Mouse (Mus musculus) hindbrain, embryonic 13.5 days (tissue): Measurements from ENCODE around the gene Dock1. TPM values are rescaled to one million over a fixed set of nuclear protein-coding genes. Genes with fewer than 3 reads are reported as not detected.

ENCODE experiments used
- ATAC-seq: fragments of 200-750 bp; cut with Nextera tagmentation; 2 replicates; pipeline ENCODE4 v1.8.0; 2017; ENCODE audit warnings: moderate TSS enrichment; ENCODE audit not compliant: low FRiP score
- H3K27ac ChIP-seq: fragments of 300-500 bp; sonication (generic); 2 replicates; pipeline ENCODE4 v1.5.1; 2015; ENCODE audit warnings: inconsistent platforms, mild to moderate bottlenecking, moderate library complexity
- H3K27me3 ChIP-seq: fragments of 300-500 bp; sonication (generic); 2 replicates; pipeline ENCODE4 v1.6.1; 2015; ENCODE audit warnings: mild to moderate bottlenecking, inconsistent platforms
- H3K36me3 ChIP-seq: fragments of 300-500 bp; sonication (generic); 2 replicates; pipeline ENCODE4 v1.6.1; 2015; ENCODE audit warnings: mild to moderate bottlenecking, inconsistent platforms
- H3K4me1 ChIP-seq: fragments of 300-500 bp; sonication (generic); replicated peaks from 2 replicates; pipeline ENCODE4 v1.6.1; 2015; ENCODE audit warnings: inconsistent platforms
- H3K4me2 ChIP-seq: fragments of 300-500 bp; sonication (generic); 2 replicates; pipeline ENCODE4 v1.6.1; 2015; ENCODE audit warnings: inconsistent platforms, mild to moderate bottlenecking, moderate library complexity
- H3K4me3 ChIP-seq: fragments of 300-500 bp; sonication (generic); 2 replicates; pipeline ENCODE4 v1.5.1; 2015; ENCODE audit warnings: mild to moderate bottlenecking, inconsistent platforms
- H3K9ac ChIP-seq: fragments of 300-500 bp; sonication (generic); 2 replicates; pipeline ENCODE4 v1.6.1; 2015; ENCODE audit warnings: mild to moderate bottlenecking, inconsistent platforms
- H3K9me3 ChIP-seq: fragments of 300-500 bp; sonication (generic); 2 replicates; pipeline ENCODE4 v1.6.1; 2016; ENCODE audit warnings: inconsistent platforms
- WGBS: fragments of 180-500 bp; shearing (Covaris S2); methylation state at CpG from one replicate; pipeline ENCODE4 v1.1.7; 2015; 5-methylcytosine and 5-hydroxymethylcytosine counted together
- polyA plus RNA-seq: library from polyadenylated mRNA; unstranded; fragments of >200 nt; fragmentation: Nextera tagmentation; extraction: Ambion mirVana; gene quantifications from 2 replicates; pipeline ENCODE4 v1.2.1, GENCODE M21; 2015

The Dock1 gene
- polyA plus RNA-seq, 1 experiment from 2014 or later, result 9.4 TPM

DNA sequence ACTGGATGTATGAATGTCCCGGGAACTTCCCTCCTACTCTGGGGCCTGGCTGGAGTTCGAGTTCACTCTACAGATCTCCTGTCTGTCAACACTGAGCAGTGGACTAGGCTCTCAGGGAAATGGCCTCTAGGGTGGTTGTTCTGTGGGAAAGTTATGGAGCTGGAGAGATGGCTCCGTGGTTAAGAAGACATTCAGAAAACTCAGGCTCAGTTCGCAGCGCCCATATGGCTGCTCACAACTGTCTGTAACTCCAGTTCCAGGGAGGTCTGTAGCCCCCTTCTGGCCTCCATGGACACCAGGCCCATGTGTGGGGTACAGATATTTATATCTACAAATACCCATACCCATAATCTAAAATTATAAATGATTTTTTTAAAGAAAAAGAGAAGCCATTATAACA lies 148.0 kb downstream of the Dock1 start:
- WGBS, result over 99% methylated on average over 5 of the region's 5 CpGs
- no peak overlapping the region for H3K4me2 ChIP-seq
- 0 out of 2 replicates have a peak, but pooled peaks cover 5% of the 10 kb centered on the region for H3K36me3 ChIP-seq
- no peak overlapping the region for H3K27ac ChIP-seq
- ATAC-seq, result no peak
- no peak overlapping the region for H3K9ac ChIP-seq
- H3K27me3 ChIP-seq, result no peaks in the 10 kb centered on the region
- H3K4me3 ChIP-seq, result no peak overlapping the region
- H3K9me3 ChIP-seq, result no peaks in the 10 kb centered on the region
- peaks cover 6% of the 10 kb centered on the region for H3K4me1 ChIP-seq

DNA sequence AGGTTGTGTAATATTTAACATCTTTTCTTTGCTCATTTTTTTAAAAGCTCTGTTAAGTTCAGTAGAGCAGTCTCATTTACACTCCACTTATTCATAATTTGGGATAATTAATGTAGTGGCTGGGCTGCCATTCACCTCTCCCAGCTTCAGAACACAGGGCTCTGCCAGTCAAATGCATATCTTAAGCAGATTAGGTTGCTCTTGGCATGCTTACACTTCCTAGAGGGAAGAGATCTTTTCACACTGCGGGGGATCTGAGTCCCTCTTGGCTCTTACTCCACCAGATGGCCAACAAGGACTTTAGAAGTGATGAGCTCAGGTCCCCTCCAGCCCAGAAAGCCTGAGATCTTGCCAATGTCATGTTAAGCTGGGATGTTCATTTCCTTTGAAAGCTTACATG lies 150.8 kb downstream of the Dock1 start:
- no peak overlapping the region for H3K9ac ChIP-seq
- no peak for ATAC-seq
- peaks cover 12% of the 10 kb centered on the region for H3K4me1 ChIP-seq
- H3K4me2 ChIP-seq, result no peak overlapping the region
- H3K9me3 ChIP-seq, result no peaks in the 10 kb centered on the region
- H3K36me3 ChIP-seq, result 0 out of 2 replicates have a peak, but pooled peaks cover 5% of the 10 kb centered on the region
- H3K27me3 ChIP-seq, result no peaks in the 10 kb centered on the region
- WGBS, result 43% methylated on average over 1 of the region's 1 CpGs
- no peak overlapping the region for H3K27ac ChIP-seq
- no peak overlapping the region for H3K4me3 ChIP-seq

DNA sequence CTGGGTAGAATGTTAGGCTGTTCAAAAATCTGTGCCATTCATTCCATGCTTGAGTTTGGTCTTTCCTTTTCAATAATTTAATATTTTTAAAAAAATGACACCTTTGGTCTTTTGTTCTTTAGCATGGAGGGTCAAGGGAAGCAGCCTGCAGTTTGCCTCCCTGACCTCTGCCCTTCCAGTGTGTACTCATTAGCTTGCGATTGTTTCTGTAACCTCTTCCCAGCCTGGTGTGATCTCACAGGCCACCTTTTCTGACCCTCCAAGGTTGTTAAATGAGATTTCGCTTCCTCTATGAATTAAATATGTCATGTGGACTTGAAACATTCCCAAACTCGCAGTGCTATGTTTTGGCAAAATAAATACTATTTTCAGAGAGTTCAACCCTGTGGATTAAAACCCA lies 151.6 kb downstream of the Dock1 start:
- H3K36me3 ChIP-seq, result 0 out of 2 replicates have a peak, but pooled peaks cover 5% of the 10 kb centered on the region
- H3K4me2 ChIP-seq, result no peak overlapping the region
- no peak overlapping the region for H3K4me3 ChIP-seq
- WGBS, result 78% methylated on average over 3 of the region's 3 CpGs
- H3K9me3 ChIP-seq, result no peaks in the 10 kb centered on the region
- H3K4me1 ChIP-seq, result peaks cover 12% of the 10 kb centered on the region
- H3K9ac ChIP-seq, result no peak overlapping the region
- no peak for ATAC-seq
- no peak overlapping the region for H3K27ac ChIP-seq
- H3K27me3 ChIP-seq, result no peaks in the 10 kb centered on the region

DNA sequence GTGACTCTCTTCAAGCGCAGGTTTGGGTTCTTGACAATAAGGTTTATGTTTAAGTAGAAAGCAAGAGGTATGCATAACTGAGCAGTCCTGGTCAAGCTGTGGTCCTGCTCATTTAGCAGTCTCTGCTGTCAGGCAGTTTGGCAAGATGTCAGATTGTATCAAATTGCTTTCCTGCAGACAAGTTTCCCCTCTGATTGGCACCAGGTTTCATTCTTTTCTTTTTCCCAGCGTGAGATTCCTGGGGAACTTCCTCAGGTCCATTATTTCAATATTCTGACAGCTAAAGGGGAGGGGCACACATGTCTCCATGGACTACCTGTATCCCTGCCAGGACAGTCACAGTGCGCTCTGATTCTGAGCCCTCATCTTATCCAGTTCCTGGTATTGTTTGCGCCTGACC lies 153.4 kb downstream of the Dock1 start:
- Histone ChIP-seq H3K9ac (no peak overlapping the region), H3K27ac (no peak overlapping the region), H3K9me3 (no peaks in the 10 kb centered on the region), H3K4me1 (peaks cover 12% of the 10 kb centered on the region), H3K4me2 (no peak overlapping the region), H3K27me3 (no peaks in the 10 kb centered on the region), H3K4me3 (no peak overlapping the region), H3K36me3 (no peaks in the 10 kb centered on the region)
- ATAC-seq, result no peak
- WGBS, result 53% methylated on average over 4 of the region's 4 CpGs

DNA sequence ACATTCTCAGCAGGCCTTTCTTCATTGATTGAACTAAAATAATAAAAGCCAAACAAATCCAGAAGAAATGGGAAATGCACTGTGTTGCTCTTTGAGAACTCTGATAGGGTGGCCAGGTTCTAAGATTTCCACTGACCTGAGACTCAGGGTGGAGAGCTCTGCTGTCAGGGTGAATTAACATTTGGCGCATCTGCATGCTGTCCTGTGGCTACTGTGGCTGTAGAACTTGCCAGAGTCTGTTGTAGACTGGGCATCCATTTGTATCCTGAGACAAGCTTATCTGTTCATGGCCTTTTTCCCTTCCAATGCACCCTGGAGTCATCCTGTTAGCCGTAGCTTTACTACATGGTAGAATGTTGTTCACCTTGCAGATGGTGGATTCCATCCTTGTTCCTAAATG lies 169.6 kb downstream of the Dock1 start:
- WGBS, result 91% methylated on average over 2 of the region's 2 CpGs
- H3K9me3 ChIP-seq, result no peaks in the 10 kb centered on the region
- H3K27me3 ChIP-seq, result no peaks in the 10 kb centered on the region
- H3K9ac ChIP-seq, result no peak overlapping the region
- no peaks in the 10 kb centered on the region for H3K4me1 ChIP-seq
- H3K4me3 ChIP-seq, result no peak overlapping the region
- no peaks in the 10 kb centered on the region for H3K36me3 ChIP-seq
- H3K27ac ChIP-seq, result no peak overlapping the region
- no peak for ATAC-seq
- no peak overlapping the region for H3K4me2 ChIP-seq

DNA sequence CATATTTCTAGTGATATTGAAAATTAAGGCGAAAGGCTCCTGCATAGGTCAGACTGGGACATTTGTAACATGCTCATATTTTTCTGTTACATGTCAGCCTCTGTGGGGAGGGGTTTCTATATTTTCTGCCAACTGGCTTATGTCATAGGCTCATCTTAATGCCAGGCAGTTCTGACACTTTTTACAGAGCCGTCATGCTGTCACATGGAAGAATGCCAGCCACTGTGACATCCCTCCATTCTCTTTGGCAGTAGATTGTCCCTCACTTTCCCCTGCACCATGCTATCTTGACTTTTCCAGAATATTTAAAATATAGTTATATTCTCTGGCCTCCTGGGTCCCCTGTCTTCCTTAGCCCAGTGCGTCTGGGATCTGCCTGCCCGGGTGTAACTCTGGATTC lies 172.3 kb downstream of the Dock1 start:
- Histone ChIP-seq H3K27me3 (no peaks in the 10 kb centered on the region), H3K36me3 (no peaks in the 10 kb centered on the region), H3K27ac (no peak overlapping the region), H3K9ac (no peak overlapping the region), H3K9me3 (no peaks in the 10 kb centered on the region), H3K4me2 (no peak overlapping the region), H3K4me1 (no peaks in the 10 kb centered on the region), H3K4me3 (no peak overlapping the region)
- ATAC-seq, result no peak
- 90% methylated on average over 4 of the region's 4 CpGs for WGBS

DNA sequence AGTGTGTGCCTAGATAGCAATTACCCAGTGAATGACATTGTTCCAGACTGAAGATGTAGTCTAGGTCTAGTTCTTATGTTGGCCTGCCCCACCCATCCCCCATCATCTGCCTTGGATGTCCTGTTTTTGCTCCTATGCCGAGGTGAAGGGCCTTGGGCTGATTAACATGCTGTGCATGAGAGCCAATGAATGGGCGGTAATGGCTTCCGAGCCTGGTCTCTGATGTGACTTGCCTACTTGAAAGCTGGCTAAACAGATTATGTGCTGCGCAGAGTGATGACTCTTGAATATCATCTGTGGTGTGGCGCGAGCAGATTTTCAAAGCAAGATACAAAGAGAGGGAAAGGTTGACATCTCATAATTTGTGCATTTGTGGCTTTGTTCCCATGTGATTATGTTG lies 191.5 kb downstream of the Dock1 start:
- no peak overlapping the region for H3K9ac ChIP-seq
- H3K4me3 ChIP-seq, result no peak overlapping the region
- ATAC-seq, result no peak
- H3K27me3 ChIP-seq, result no peaks in the 10 kb centered on the region
- no peaks in the 10 kb centered on the region for H3K36me3 ChIP-seq
- no peaks in the 10 kb centered on the region for H3K4me1 ChIP-seq
- 53% methylated on average over 6 of the region's 6 CpGs for WGBS
- no peaks in the 10 kb centered on the region for H3K9me3 ChIP-seq
- no peak overlapping the region for H3K27ac ChIP-seq
- H3K4me2 ChIP-seq, result no peak overlapping the region

DNA sequence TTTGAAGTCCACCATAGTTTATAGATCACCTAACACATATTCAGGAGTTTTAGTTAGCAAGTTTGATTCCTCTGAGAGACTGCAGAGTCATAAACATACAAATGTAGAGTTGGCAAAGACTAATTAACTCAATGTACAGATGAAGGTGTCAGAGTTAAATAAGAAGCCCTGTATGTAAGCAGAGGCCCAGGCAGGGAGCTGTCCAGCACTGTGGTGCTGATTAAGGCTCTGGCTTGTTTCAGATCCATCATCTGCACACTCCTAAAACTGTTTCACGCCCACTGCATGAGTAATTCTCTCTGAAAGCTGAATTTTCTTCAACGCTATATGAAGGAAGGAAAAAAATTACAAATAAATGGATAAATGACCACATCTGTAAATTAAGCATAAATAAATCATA lies 193.7 kb downstream of the Dock1 start:
- ATAC-seq, result no peak
- Histone ChIP-seq H3K36me3 (no peaks in the 10 kb centered on the region), H3K4me2 (no peak overlapping the region), H3K27me3 (no peaks in the 10 kb centered on the region), H3K27ac (no peak overlapping the region), H3K9ac (no peak overlapping the region), H3K4me3 (no peak overlapping the region), H3K4me1 (no peaks in the 10 kb centered on the region), H3K9me3 (no peaks in the 10 kb centered on the region)
- 82% methylated on average over 2 of the region's 2 CpGs for WGBS

DNA sequence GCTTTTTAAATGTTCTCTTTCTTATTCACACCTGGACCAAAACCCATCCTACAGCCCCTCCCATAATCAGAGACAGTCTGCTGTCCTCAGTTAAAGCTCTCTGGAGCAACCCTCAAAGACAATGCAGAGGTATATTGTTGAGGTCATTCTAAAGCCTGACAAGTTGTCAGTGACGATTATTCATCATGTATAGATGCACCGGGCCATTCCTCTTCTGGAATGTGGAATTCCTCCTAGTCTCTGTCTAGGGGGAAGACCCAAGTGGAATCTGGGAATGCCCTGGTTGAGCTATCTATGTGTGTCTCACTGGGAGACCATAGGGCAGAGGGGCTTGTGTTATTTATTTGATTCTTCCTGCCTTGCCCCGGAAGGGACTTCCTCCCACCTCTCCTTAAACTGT lies 202.1 kb downstream of the Dock1 start:
- Histone ChIP-seq H3K4me2 (no peak overlapping the region), H3K4me1 (0 out of 2 replicates have a peak, but pooled peaks cover 2% of the 10 kb centered on the region), H3K4me3 (no peak overlapping the region), H3K27me3 (no peaks in the 10 kb centered on the region), H3K27ac (no peak overlapping the region), H3K9me3 (no peaks in the 10 kb centered on the region), H3K9ac (no peak overlapping the region), H3K36me3 (no peaks in the 10 kb centered on the region)
- ATAC-seq, result no peak
- WGBS, result 78% methylated on average over 3 of the region's 3 CpGs

DNA sequence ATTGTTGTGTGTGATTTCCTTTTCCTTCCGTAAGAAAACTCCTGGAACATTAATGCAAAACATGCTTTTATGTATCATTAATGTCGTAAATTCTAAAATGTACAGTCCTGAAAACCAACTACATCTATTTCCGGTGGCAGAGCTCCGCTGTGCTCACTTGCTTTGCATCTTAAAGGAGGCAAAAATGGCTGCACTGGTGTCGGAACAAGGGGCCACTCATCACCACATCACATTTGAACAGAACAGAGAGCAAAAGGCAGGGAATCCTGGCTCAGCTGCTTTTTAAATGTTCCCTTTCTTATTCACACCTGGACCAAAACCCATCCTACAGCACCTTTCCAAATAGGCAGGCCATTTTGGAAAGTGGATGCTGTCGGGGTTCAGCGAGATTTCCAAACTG lies 202.5 kb downstream of the Dock1 start:
- WGBS, result 90% methylated on average over 7 of the region's 7 CpGs
- H3K36me3 ChIP-seq, result no peaks in the 10 kb centered on the region

DNA sequence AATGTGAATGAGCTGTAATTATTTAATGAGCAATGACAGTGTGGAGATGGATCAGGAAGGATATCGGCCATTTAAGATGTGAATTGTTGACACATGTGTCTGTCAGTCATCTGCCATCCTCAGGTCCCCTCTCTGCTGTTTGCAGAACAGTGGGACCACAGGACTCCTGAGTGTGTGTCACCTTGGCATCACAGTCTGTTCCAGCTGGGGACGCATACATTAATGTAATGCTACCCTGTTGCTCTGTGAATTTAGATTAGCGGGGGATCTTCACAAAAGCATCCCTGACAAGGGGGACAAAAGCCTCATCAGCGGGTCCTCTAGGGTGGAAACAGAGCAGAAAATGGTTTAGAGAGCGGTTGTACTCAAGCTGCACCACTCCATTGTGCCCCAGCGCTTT lies 208.5 kb downstream of the Dock1 start:
- ATAC-seq, result no peak
- H3K27ac ChIP-seq, result no peak overlapping the region
- H3K27me3 ChIP-seq, result no peaks in the 10 kb centered on the region
- H3K36me3 ChIP-seq, result no peaks in the 10 kb centered on the region
- H3K4me2 ChIP-seq, result no peak overlapping the region
- no peak overlapping the region for H3K9ac ChIP-seq
- H3K9me3 ChIP-seq, result no peaks in the 10 kb centered on the region
- H3K4me1 ChIP-seq, result peaks cover 14% of the 10 kb centered on the region
- no peak overlapping the region for H3K4me3 ChIP-seq
- 17% methylated on average over 6 of the region's 6 CpGs for WGBS

More for the DNA sequence above, 202.5 kb downstream of the Dock1 start:
- H3K4me3 ChIP-seq, result no peak overlapping the region
- ATAC-seq, result no peak
- H3K27me3 ChIP-seq, result no peaks in the 10 kb centered on the region
- no peak overlapping the region for H3K9ac ChIP-seq
- 0 out of 2 replicates have a peak, but pooled peaks cover 2% of the 10 kb centered on the region for H3K4me1 ChIP-seq
- H3K27ac ChIP-seq, result no peak overlapping the region
- H3K9me3 ChIP-seq, result no peaks in the 10 kb centered on the region
- no peak overlapping the region for H3K4me2 ChIP-seq

DNA sequence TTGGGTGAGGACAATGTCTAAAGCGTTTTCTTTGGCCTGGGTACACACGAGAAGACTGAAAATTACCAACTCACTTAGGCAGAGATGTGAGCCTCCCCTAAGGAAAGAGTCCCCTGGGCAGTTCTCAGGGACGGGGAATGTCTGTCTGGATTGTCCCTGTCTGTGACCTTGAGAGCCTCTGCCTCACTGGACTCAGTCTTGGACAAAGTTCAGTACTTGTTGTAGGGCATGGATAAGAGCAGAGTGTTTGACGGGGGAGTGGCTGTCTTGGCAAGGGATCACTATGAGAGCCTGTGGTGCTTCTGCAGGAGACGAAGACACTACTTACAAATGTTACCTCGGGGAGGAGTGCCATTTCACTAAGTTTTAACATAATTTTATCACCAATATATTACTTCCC lies 210.0 kb downstream of the Dock1 start:
- H3K27ac ChIP-seq, result no peak overlapping the region

DNA sequence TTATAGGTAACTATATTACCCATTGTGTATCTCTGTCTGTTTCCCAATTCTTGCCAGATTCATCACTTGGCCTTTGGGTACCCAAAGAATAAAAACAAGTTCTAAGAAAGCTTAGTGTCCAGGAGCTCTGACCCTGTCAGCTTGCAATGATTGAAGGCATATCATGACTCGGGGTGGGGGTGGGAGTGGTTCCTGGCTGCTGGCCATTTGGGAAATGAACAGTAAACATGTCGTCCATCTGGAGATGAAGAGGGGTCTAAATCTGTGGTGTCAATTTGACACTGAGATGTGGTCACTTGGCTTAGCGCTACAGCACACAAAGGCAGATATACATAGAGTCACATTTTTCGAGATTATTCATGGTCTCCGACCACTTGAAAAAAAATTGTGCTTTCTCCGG lies 213.1 kb downstream of the Dock1 start:
- peaks cover 12% of the 10 kb centered on the region for H3K4me1 ChIP-seq
- WGBS, result 58% methylated on average over 6 of the region's 6 CpGs
- no peak overlapping the region for H3K27ac ChIP-seq
- H3K9ac ChIP-seq, result no peak overlapping the region
- ATAC-seq, result no peak
- H3K36me3 ChIP-seq, result no peaks in the 10 kb centered on the region; the same call in 1 of the 2 replicates
- H3K27me3 ChIP-seq, result no peaks in the 10 kb centered on the region
- no peak overlapping the region for H3K4me3 ChIP-seq
- no peaks in the 10 kb centered on the region for H3K9me3 ChIP-seq
- no peak overlapping the region for H3K4me2 ChIP-seq

More for the DNA sequence above, 210.0 kb downstream of the Dock1 start:
- no peak overlapping the region for H3K9ac ChIP-seq
- no peak overlapping the region for H3K4me3 ChIP-seq
- H3K4me2 ChIP-seq, result no peak overlapping the region
- H3K27me3 ChIP-seq, result no peaks in the 10 kb centered on the region
- ATAC-seq, result no peak
- no peaks in the 10 kb centered on the region; the same call in 1 of the 2 replicates for H3K36me3 ChIP-seq
- peaks cover 12% of the 10 kb centered on the region for H3K4me1 ChIP-seq
- H3K9me3 ChIP-seq, result no peaks in the 10 kb centered on the region
- WGBS, result 60% methylated on average over 6 of the region's 6 CpGs
